Mouse (Mus musculus) monocyte, adult 5-6 weeks (primary cell): ENCODE data around the gene Mrps11. TPM values are rescaled to one million over a fixed set of nuclear protein-coding genes. Genes with fewer than 3 reads are reported as not detected.

ENCODE experiments used
- ATAC-seq: fragments of 153-309, 156-312 bp; replicated peaks from 2 replicates; pipeline ENCODE4 v1.8.0; 2017; ENCODE audit warnings: mild to moderate bottlenecking; ENCODE audit not compliant: low TSS enrichment, insufficient number of reproducible peaks, severe bottlenecking, poor library complexity, low FRiP score
- total RNA-seq: library from RNA; stranded (forward); fragments of 200-1000, 200-491, 200-594 nt; gene quantifications from 3 replicates; pipeline ENCODE4 v1.2.3, GENCODE M21; 2017

The Mrps11 gene
- total RNA-seq: 11.3 to 20.0 TPM (median 15.8 TPM) in 3 replicates

DNA sequence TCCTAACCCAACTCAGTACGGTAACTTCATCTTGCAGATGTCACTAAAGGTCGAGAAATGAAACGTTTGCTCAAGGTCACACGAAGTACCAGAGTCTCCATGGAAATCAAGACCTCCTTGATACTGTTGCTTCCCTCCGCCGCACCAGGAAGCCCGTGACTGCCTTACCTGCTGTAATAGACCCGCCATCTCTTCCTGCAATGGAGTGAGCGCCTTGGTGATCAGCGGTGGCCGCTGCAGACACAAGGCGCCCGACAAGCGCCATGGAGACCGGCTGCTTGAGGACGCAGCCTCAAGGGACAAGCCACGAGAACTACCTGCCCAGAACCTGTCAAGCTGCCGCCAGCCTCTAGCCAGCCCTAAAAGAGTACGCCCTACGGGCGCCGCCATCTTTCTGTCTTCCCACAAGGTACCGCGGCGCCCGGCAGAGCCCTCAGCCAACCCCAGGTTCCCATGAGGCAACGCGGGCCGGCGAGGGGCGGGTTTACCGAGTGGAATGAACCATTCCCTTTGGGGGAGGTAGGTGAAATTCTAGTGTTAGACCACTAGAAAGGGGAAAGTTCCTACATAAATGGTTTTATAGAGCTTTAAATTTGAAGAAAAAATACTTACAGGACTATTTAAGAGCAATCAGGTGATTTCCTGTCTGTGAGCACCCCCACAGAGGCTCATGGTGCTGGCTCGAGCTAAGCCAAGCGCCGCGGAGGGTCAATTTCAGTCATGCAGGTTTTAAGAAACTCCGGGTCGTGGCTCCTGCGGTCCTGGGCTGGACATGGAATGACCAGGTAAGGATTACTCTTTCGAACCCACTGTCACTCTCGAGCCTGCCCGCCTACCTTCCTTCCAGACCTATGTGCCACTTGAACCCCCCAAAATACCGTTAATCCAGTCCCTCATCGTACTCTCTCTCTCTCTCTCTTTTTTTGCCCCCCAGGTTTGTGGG lies at the start of gene Mrps11, which contains the start of gene Mrpl46:
Gene Mrps11, plus strand, starts transcription at position 481 of the 943 bp plus-strand sequence.
Gene Mrpl46, minus strand, starts transcription at position 893 of the 943 bp plus-strand sequence.
- ATAC-seq: peak; percentile 98

DNA sequence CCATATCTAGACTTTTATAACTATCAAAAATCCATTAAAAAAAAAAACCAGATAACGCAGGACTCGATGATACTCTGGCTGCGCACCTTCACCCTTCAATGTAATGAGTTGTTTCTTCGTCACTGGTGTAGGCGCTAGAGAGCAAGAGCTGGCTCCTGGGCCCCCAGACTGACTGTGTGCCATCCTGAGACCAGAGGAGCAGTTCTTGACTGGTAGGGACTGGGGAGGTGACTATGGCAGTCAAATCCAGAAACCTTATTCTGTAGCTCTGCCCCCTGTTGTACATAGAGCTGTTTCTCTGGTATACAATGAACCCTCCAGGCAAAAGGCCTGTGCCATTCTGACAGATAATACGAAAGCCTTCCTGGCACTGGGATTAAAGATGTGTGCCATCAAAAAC lies 45.7 kb upstream of the Mrps11 start:
- no peak for ATAC-seq

DNA sequence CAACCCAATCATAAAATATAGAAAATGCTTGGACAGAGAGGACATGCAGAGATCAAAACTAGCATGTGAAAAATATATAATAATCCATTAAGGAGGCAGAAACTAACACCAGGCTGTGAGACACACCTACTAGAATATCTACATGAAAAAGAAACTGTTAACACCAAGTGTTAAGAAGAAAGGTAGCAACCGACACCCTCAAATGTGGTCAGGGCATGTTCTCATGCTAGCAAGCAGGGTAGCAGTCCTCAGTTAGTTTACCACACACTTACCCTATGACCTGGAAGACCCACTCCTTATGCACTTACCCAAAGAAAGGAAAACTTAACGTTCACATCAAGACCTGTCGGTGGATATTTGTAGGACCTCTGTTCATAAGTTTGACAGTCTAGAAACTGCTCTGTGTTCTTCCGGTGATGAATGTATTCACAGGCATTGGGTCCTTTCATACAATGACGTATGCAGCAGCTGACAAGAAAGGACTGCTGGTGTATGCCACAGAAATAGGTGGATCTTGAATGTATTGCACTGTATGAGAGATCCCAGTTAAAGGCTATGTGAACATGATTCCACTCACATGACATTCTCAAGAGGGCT lies 45.2 kb upstream of the Mrps11 start, which contains the start of gene Ntrk3:
Gene Ntrk3, minus strand, starts transcription at position 399 of the 597 bp plus-strand sequence.
- no peak for ATAC-seq

GRCm38 (mm10) chr7:78739351-78740000 lies 43.4 kb upstream of the Mrps11 start:
- ATAC-seq: no peak

- ATAC-seq: no peak
These were observed 39.1 kb upstream of the Mrps11 start for GRCm38 (mm10) chr7:78743731-78744385.

GRCm38 (mm10) chr7:78752961-78753360 lies 30.0 kb upstream of the Mrps11 start:
- ATAC-seq: no peak

DNA sequence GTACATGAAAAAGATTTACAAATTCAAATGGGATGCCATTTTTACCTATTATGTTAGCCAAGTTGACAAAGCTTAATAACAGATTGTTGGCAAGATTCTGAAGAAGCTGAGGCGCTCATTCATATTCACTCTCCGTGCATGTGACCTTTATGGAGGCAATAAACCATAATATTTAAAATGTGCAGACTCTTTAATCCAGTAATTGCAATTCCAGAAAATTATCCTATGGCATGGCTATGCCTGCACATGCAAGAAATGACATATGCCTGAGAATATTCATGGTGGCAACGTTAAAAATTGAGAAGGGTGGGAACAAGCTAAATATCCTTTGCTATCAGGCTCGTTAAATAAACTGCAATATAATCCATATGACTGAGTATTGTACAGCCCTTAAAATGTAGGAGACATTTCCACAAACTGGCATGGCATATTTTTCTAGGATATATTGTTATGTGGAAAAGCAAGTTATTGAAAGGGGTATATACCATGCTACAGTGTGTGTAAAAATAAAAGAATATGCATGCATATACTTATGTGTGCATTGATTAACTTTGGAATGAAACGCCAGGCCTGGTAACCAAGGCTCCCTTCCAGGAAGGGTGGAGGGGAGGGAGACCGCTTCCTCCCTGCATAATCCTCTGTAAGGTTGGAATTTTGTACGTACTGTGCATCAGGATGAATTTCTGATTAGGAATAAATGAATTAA lies 29.0 kb upstream of the Mrps11 start:
- no peak for ATAC-seq

- no peak for ATAC-seq
These were observed 28.4 kb upstream of the Mrps11 start for GRCm38 (mm10) chr7:78754458-78755000.

- no peak for ATAC-seq
These were observed 19.1 kb upstream of the Mrps11 start for GRCm38 (mm10) chr7:78763801-78764200.

DNA sequence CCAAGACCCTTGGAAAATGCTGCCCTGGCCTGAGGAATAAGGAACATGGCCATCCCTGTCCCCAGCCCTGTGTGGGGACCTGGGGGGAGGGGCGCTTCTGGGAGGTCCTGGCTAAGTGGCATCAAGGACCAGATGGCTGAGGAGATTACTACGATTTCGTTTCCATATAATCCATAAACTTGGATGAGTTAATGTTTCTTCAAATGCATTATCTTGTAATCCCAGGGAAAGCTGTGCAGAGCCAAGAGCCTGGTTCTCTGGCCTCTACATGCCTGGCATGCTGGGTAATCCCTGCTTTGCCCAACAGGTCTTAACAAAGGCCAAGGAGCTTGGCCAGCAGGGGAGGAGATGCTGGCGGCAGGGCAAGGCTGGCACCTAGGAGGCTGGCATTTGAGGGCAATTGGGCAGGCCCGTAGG lies 17.7 kb upstream of the Mrps11 start:
- ATAC-seq: no peak

GRCm38 (mm10) chr7:78766019-78766683 lies 16.8 kb upstream of the Mrps11 start:
- no peak; the same call in 1 of the 2 replicates for ATAC-seq

GRCm38 (mm10) chr7:78767929-78768531 lies 14.9 kb upstream of the Mrps11 start:
- no peak for ATAC-seq

- no peak for ATAC-seq
These were observed 13.8 kb upstream of the Mrps11 start for GRCm38 (mm10) chr7:78769075-78769652.

DNA sequence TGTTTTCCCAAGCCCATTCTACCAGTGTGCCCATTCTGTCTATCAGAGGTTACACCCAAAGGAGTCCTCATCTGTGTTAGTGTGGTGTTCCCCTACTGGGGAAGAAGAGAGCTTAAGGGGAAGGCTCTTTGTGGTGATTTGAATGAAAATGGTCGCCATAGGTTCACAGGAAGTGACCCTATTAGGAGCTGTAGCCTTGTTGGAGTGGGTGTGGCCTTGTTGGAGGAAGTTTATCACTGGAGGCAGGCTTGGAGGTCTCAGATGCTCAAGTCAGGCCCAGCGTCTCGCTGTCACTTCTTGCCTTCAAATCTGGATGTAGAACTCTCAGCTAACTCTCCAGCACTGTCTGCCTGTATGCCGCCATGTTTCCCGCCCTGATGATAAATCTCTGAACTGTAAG lies 12.0 kb upstream of the Mrps11 start:
- no peak for ATAC-seq

DNA sequence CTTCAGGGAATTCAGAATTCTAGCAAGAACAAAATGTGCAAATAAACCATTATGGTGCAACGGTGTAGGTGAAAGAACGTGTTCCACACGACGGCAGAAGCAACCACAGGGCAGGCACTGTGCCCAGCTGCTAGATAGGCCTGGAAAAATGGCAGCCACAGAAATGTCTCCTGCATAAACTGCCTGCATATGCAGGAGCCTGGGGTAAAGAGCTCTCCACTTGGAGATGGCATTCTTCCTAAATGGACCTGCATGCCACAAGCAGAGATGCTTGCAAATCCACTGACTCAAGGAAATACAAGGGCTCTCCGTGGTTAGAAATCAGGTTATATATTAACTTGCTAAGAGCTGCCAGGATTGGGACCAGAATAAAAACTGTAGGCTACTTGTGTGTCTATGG lies 4.2 kb upstream of the Mrps11 start:
- no peak for ATAC-seq

- no peak for ATAC-seq
These were observed 3.0 kb downstream of the Mrps11 start for GRCm38 (mm10) chr7:78785906-78786305.
